Mouse (Mus musculus): ENCODE data around the gene Galnt4. TPM values are rescaled to one million over a fixed set of nuclear protein-coding genes. Genes with fewer than 3 reads are reported as not detected.

Galnt4 gene
- polyA plus RNA-seq, 1 experiment = 1.5 TPM

DNA sequence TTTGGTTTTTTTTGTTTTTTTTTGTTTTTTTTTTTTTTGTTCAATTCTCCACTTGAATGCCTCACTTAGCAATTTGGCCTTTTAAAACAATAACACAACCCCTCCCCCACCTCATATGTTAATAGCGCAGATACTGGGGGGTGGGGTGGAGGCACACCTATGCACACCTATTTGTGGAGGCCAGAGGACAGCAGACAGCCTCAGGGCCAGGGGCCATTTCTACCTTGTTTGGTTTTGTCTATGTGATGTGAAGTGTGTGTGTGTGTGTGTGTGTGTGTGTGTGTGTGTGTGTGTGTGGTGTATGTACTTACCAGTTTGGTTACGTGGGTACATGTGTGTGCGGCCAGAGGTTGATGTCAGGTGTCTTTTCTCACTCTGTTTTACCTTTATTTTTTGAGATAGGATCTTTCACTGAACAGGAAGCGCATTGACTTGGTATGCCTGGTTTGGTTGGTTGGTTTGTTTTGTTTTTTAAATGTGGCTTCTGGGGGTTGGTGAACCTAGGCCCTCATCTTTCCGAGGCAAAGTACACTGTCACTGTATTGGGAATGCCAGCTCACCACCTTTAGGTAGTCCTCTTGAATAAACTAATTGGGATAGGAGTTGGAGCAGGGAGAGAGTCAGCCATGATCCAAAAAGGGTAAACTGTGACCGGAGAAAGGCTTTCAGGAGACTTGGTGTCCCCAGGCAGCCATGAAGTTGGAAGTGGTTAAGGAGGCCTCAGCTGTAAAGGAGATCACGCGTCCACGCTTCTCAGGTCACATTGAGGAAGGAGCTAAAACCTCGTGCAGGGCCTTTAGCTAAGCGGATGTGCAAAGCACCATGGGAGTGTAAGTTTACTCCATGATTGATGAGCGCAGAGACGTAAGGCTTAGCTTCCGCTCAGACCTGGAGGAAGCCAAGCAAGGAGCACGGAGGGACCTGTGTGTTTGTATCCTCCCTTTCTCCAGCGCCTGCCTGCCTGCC is 9.0 kb downstream of the Galnt4 start:
- H3K27ac ChIP-seq (ENCODE audit: insufficient read depth, low read length) = no peak overlapping the region
- no peak overlapping the region for H3K4me3 ChIP-seq (replicated peaks; ENCODE audit: insufficient read depth, low read depth, low read length)
- H3K4me1 ChIP-seq (ENCODE audit: control insufficient read depth, insufficient read depth, low read length) = no peaks in the 10 kb centered on the region
- DNase-seq = no peak
- TF ChIP-seq POLR2A (IDR thresholded peaks at IDR 0.05; ENCODE audit: borderline replicate concordance, insufficient read depth, low read length) (no peak), CTCF (IDR thresholded peaks at IDR 0.05; ENCODE audit: borderline replicate concordance, insufficient read depth, low read depth, low read length) (no peak)
- H3K27me3 ChIP-seq (ENCODE audit: control insufficient read depth, insufficient read depth, low read length) = no peaks in the 10 kb centered on the region
- WGBS = 94% methylated on average over 16 of the region's 16 CpGs

DNA sequence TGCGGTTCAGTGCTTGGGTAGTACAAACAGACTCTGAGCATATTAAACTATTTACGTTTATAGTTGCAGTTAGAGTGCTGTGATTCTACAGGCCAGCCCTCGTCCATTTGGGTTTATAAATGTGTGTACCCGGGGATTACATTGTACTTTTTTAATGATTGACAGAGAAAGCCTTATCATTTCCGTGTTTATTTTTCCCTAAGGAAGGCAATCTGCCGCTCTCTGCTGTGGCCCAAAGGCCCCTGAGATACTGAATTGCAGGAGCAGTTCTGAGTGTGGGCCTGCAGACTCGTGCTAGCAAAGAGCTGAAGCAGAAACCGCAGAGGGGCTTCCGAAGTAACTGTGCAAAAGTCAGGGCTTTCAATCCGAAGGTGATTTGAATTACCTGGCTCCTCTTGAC is 9.9 kb downstream of the Galnt4 start:
- Histone ChIP-seq H3K4me1 (ENCODE audit: control insufficient read depth, insufficient read depth, low read length) (no peaks in the 10 kb centered on the region), H3K4me3 (replicated peaks; ENCODE audit: insufficient read depth, low read depth, low read length) (no peak overlapping the region), H3K27ac (ENCODE audit: insufficient read depth, low read length) (no peak overlapping the region), H3K27me3 (ENCODE audit: control insufficient read depth, insufficient read depth, low read length) (no peaks in the 10 kb centered on the region)
- no peak for TF ChIP-seq CTCF (IDR thresholded peaks at IDR 0.05; ENCODE audit: borderline replicate concordance, insufficient read depth, low read depth, low read length)
- no peak for TF ChIP-seq POLR2A (IDR thresholded peaks at IDR 0.05; ENCODE audit: borderline replicate concordance, insufficient read depth, low read length)
- 86% methylated on average over 10 of the region's 10 CpGs for WGBS
- DNase-seq = no peak

DNA sequence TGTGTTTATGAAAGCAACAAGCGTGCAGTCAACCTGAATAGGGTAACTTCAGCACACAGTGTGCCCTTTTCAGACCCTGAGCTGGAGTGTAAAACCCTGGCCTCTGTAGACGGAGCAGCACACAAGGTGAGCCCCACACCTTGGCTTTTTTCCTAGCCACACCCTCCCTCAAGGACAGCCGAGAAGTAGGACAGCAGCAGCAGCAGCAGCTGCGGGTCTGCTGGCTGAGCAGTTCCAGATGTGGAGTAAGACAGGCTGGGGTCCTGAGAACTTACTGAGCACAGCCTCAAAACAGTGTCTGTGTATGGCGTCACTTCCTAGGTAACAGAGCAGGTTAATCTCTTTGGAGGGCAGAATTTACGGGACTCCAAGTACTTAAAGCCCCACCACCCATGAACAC is 10.7 kb downstream of the Galnt4 start:
- TF ChIP-seq POLR2A (IDR thresholded peaks at IDR 0.05; ENCODE audit: borderline replicate concordance, insufficient read depth, low read length) = no peak
- no peak for TF ChIP-seq CTCF (IDR thresholded peaks at IDR 0.05; ENCODE audit: borderline replicate concordance, insufficient read depth, low read depth, low read length)
- no peaks in the 10 kb centered on the region for H3K27me3 ChIP-seq (ENCODE audit: control insufficient read depth, insufficient read depth, low read length)
- WGBS = 82% methylated on average over 6 of the region's 6 CpGs
- no peak overlapping the region for H3K4me3 ChIP-seq (replicated peaks; ENCODE audit: insufficient read depth, low read depth, low read length)
- H3K27ac ChIP-seq (ENCODE audit: insufficient read depth, low read length) = no peak overlapping the region
- DNase-seq = no peak
- H3K4me1 ChIP-seq (ENCODE audit: control insufficient read depth, insufficient read depth, low read length) = no peaks in the 10 kb centered on the region

DNA sequence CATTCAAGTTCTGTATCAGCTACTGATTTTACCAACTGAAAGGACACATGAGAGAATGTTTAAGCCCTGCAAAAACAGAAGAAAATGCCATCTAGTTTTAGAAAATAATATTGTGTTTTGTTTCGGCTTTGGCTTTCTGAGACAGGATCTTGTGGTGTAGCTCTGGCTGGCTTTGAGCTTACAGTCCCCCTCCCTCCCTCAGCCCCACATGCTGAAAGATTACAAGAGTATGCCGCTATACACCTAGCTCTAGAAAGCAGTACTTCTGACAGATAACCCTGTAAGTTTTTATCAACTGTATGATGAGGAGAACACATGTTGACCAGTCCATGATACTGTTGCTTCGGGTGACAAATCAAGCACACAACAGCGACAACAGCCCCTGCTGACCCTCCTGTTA is 11.5 kb downstream of the Galnt4 start:
- Histone ChIP-seq H3K4me3 (replicated peaks; ENCODE audit: insufficient read depth, low read depth, low read length) (no peak overlapping the region), H3K27me3 (ENCODE audit: control insufficient read depth, insufficient read depth, low read length) (no peaks in the 10 kb centered on the region), H3K4me1 (ENCODE audit: control insufficient read depth, insufficient read depth, low read length) (no peaks in the 10 kb centered on the region), H3K27ac (ENCODE audit: insufficient read depth, low read length) (no peak overlapping the region)
- 85% methylated on average over 4 of the region's 4 CpGs for WGBS
- no peak for TF ChIP-seq POLR2A (IDR thresholded peaks at IDR 0.05; ENCODE audit: borderline replicate concordance, insufficient read depth, low read length)
- no peak for DNase-seq

DNA sequence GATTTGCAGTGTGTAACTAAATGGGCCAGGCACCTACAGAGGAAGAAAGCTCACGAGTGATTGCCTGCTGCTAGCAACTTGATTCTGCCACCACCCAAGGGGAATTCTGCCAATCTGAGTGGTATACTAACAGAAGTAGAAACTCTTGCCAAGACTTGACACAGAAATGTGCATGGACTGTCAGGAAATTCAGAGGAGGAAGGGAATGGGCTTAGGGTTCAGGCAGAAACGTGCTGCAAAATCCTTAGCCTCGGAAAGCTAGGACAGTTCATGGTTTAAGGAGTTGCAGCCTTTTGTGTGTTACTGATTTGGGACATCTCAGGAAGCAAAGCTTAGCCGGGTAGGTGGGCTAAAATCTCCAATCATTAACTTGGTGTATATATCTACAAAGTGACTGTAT is 18.3 kb downstream of the Galnt4 start, which contains the start of gene Phxr2:
TSS of gene Phxr2 (minus strand) at position 101 of the 400 bp plus-strand sequence.
- Histone ChIP-seq H3K4me1 (ENCODE audit: control insufficient read depth, insufficient read depth, low read length) (no peaks in the 10 kb centered on the region), H3K27ac (ENCODE audit: insufficient read depth, low read length) (no peak within 1 kb of the TSS), H3K4me3 (replicated peaks; ENCODE audit: insufficient read depth, low read depth, low read length) (no peak within 1 kb of the TSS), H3K27me3 (ENCODE audit: control insufficient read depth, insufficient read depth, low read length) (no peaks in the 10 kb centered on the region)
- no peak for DNase-seq
- no peak for TF ChIP-seq CTCF (IDR thresholded peaks at IDR 0.05; ENCODE audit: borderline replicate concordance, insufficient read depth, low read depth, low read length)
- no peak for TF ChIP-seq POLR2A (IDR thresholded peaks at IDR 0.05; ENCODE audit: borderline replicate concordance, insufficient read depth, low read length)
- WGBS = 61% methylated on average over 4 of the region's 4 CpGs

DNA sequence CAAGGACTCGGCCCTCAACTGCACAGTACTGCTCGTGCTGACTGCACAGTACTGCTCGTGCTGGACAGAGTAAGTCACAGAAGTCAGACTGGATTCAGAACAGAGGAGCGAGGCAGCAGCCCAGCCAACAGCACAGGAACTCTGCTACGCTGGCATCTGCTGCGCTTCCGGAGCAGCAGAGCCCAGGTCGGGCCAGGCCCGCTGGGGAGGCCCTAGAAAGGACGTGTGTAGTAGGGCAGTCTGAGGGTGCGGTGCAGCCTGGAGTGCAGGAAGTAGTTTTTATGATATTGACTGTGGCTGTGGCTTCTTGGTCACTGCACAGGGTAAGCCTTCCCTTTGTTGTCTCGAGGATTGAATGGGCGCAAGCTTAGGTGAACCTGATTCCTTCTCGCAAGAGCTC is 19.0 kb downstream of the Galnt4 start:
- Histone ChIP-seq H3K4me1 (ENCODE audit: control insufficient read depth, insufficient read depth, low read length) (no peaks in the 10 kb centered on the region), H3K27me3 (ENCODE audit: control insufficient read depth, insufficient read depth, low read length) (no peaks in the 10 kb centered on the region), H3K27ac (ENCODE audit: insufficient read depth, low read length) (no peak overlapping the region), H3K4me3 (replicated peaks; ENCODE audit: insufficient read depth, low read depth, low read length) (no peak overlapping the region)
- TF ChIP-seq CTCF (IDR thresholded peaks at IDR 0.05; ENCODE audit: borderline replicate concordance, insufficient read depth, low read depth, low read length) (no peak), POLR2A (IDR thresholded peaks at IDR 0.05; ENCODE audit: borderline replicate concordance, insufficient read depth, low read length) (no peak)
- 94% methylated on average over 14 of the region's 14 CpGs for WGBS
- DNase-seq = no peak

DNA sequence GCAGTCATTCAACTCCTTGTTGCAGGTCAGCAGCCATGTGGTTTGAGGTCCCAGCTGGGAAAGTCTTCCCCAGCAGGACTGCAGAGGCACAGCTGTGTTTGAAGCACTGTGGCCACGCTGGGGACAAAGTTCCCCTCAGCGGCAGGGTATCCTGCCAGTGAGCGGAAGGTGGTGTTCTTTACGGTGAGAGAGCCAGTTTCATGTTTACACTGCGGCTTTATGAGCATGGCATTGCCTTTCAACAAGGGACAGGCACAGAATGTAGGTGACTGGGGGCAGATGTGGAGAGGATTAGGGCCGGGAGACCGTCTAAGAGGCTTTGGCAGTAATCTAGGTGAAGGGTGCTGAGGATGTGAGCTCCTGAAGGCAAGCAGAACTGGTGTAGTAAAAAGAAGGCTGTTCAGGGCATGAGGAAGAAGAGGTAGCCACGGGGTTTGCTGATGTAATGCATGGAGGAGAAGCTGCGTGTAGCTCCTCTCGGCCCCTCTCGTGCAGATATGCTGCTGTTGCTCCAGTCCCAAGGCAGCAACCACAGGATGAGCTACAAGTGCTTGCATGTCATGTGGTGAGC is 19.8 kb downstream of the Galnt4 start:
- Histone ChIP-seq H3K27me3 (ENCODE audit: control insufficient read depth, insufficient read depth, low read length) (no peaks in the 10 kb centered on the region), H3K4me1 (ENCODE audit: control insufficient read depth, insufficient read depth, low read length) (no peaks in the 10 kb centered on the region; the same call in 1 of the 2 replicates), H3K4me3 (replicated peaks; ENCODE audit: insufficient read depth, low read depth, low read length) (no peak overlapping the region), H3K27ac (ENCODE audit: insufficient read depth, low read length) (no peak overlapping the region)
- no peak for DNase-seq
- no peak for TF ChIP-seq POLR2A (IDR thresholded peaks at IDR 0.05; ENCODE audit: borderline replicate concordance, insufficient read depth, low read length)
- TF ChIP-seq CTCF (IDR thresholded peaks at IDR 0.05; ENCODE audit: borderline replicate concordance, insufficient read depth, low read depth, low read length) = no peak
- WGBS = 85% methylated on average over 11 of the region's 11 CpGs

DNA sequence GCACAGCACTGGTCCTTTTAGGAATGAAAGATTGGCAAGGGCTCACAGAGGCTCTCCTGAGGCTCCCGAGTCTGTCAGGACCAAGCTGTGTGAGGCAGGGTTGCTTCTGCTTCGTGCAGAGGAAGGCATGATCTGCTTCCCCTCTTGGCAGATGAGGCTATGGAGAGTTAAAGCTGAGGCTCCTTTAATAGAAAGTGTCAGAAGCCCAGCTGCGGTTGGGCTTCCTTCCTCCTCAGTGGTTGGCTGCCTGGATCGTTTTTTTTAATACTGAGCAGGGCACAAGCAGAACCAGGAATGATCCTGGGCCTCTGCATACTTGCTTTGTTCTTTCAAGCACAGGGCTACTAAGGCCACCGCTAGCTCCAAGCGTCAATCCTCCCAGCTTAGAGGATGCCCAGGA is 22.7 kb downstream of the Galnt4 start:
- no peak overlapping the region for H3K4me3 ChIP-seq (replicated peaks; ENCODE audit: insufficient read depth, low read depth, low read length)
- H3K27ac ChIP-seq (ENCODE audit: insufficient read depth, low read length) = no peak overlapping the region
- WGBS = 33% methylated on average over 6 of the region's 6 CpGs
- TF ChIP-seq CTCF (IDR thresholded peaks at IDR 0.05; ENCODE audit: borderline replicate concordance, insufficient read depth, low read depth, low read length) = no peak
- TF ChIP-seq POLR2A (IDR thresholded peaks at IDR 0.05; ENCODE audit: borderline replicate concordance, insufficient read depth, low read length) = no peak
- no peaks in the 10 kb centered on the region; the same call in 1 of the 2 replicates for H3K4me1 ChIP-seq (ENCODE audit: control insufficient read depth, insufficient read depth, low read length)
- no peak for DNase-seq
- no peaks in the 10 kb centered on the region for H3K27me3 ChIP-seq (ENCODE audit: control insufficient read depth, insufficient read depth, low read length)

Measured in cerebellum, adult 2 months (tissue).